Mouse (Mus musculus): Measurements from ENCODE around the gene Vmn1r171. TPM values are rescaled to one million over a fixed set of nuclear protein-coding genes. Genes with fewer than 3 reads are reported as not detected.
"Not testable (repeated sequence)": the region's sequence is repeated elsewhere in the genome, so short reads cannot be mapped to it uniquely, and the experiment has no call there.

The Vmn1r171 gene
- polyA plus RNA-seq (2012; rRNA removed), result not detected in 2 replicates
- not detected in 2 replicates for polyA plus RNA-seq (2014; fragmentation: Nextera tagmentation; extraction: Ambion mirVana)

GRCm38 (mm10) chr7:23630422-23630821, at the start of gene Vmn1r171:
TSS of gene Vmn1r171 (plus strand) at chr7:23630722.
- no peaks in the 10 kb centered on the region for H3K4me1 ChIP-seq (replicated peaks; ENCODE audit: control insufficient read depth in 2 of 2, insufficient read depth in 2 of 2, low read length in 1 of 2)
- ATAC-seq (ENCODE audit: insufficient read depth) (no peak), DNase-seq (ENCODE audit: low read depth in 3 of 3, low spot score in 3 of 3) (no peak)
- H3K4me2 ChIP-seq (ENCODE audit: low read depth), result no peak within 1 kb of the TSS
- H3K4me3 ChIP-seq (ENCODE audit: insufficient read depth in 1 of 2, low read depth in 2 of 2, low read length in 2 of 2), result no peak within 1 kb of the TSS
- no peaks in the 10 kb centered on the region for H3K36me3 ChIP-seq (replicated peaks; ENCODE audit: control insufficient read depth, insufficient read depth, low read depth)
- no peak within 1 kb of the TSS for H3K9ac ChIP-seq (replicated peaks)
- H3K27me3 ChIP-seq (ENCODE audit: control insufficient read depth, insufficient read depth, low read length), result no peaks in the 10 kb centered on the region
- H3K27ac ChIP-seq, result no peak within 1 kb of the TSS
- no peaks in the 10 kb centered on the region for H3K9me3 ChIP-seq (ENCODE audit: control insufficient read depth, low read length)
- TF ChIP-seq CTCF (IDR thresholded peaks at IDR 0.05; ENCODE audit: low read depth), result no peak
- TF ChIP-seq EP300 (IDR thresholded peaks at IDR 0.05; ENCODE audit: low read depth), result no peak

GRCm38 (mm10) chr7:23605875-23606274, 24.6 kb upstream of the Vmn1r171 start, which contains the start of gene Vmn1r170:
TSS of gene Vmn1r170 (plus strand) at chr7:23606175.
- not testable (repeated sequence) for H3K4me3 ChIP-seq (ENCODE audit: insufficient read depth in 1 of 2, low read depth in 2 of 2, low read length in 2 of 2); DNase-seq (ENCODE audit: low read depth in 3 of 3, low spot score in 3 of 3); H3K9ac ChIP-seq (replicated peaks); H3K27me3 ChIP-seq (ENCODE audit: control insufficient read depth, insufficient read depth, low read length); ATAC-seq (ENCODE audit: insufficient read depth); H3K4me1 ChIP-seq (replicated peaks; ENCODE audit: control insufficient read depth in 2 of 2, insufficient read depth in 2 of 2, low read length in 1 of 2); H3K27ac ChIP-seq; H3K9me3 ChIP-seq (ENCODE audit: control insufficient read depth, low read length); H3K4me2 ChIP-seq (ENCODE audit: low read depth); H3K36me3 ChIP-seq (replicated peaks; ENCODE audit: control insufficient read depth, insufficient read depth, low read depth)
- WGBS (ENCODE audit: insufficient replicate concordance), result 11% methylated on average over 1 of the region's 1 CpGs

- ATAC-seq (ENCODE audit: insufficient read depth) (no peak), DNase-seq (ENCODE audit: low read depth in 3 of 3, low spot score in 3 of 3) (no peak)
- 50% methylated on average over 2 of the region's 2 CpGs for WGBS (ENCODE audit: insufficient replicate concordance)
- no peaks in the 10 kb centered on the region for H3K36me3 ChIP-seq (replicated peaks; ENCODE audit: control insufficient read depth, insufficient read depth, low read depth)
- no peak within 1 kb of the TSS for H3K27ac ChIP-seq
- H3K27me3 ChIP-seq (ENCODE audit: control insufficient read depth, insufficient read depth, low read length), result no peaks in the 10 kb centered on the region
- TF ChIP-seq CTCF (IDR thresholded peaks at IDR 0.05; ENCODE audit: low read depth) (no peak), EP300 (IDR thresholded peaks at IDR 0.05; ENCODE audit: low read depth) (no peak)
- H3K4me3 ChIP-seq (ENCODE audit: insufficient read depth in 1 of 2, low read depth in 2 of 2, low read length in 2 of 2), result no peak within 1 kb of the TSS
- no peak within 1 kb of the TSS for H3K9ac ChIP-seq (replicated peaks)
- no peaks in the 10 kb centered on the region for H3K4me1 ChIP-seq (replicated peaks; ENCODE audit: control insufficient read depth in 2 of 2, insufficient read depth in 2 of 2, low read length in 1 of 2)
- H3K4me2 ChIP-seq (ENCODE audit: low read depth), result no peak within 1 kb of the TSS
- H3K9me3 ChIP-seq (ENCODE audit: control insufficient read depth, low read length), result no peaks in the 10 kb centered on the region
These were observed 27.5 kb downstream of the Vmn1r171 start, which contains the start of gene Vmn1r172 for GRCm38 (mm10) chr7:23658016-23658415. TSS of gene Vmn1r172 (plus strand) at chr7:23658316.

Other genes with a start within 250 kb of the Vmn1r171 start
- gene Nlrp5, start 244.8 kb upstream of the Vmn1r171 start, polyA plus RNA-seq (2012; rRNA removed), result not detected in 2 replicates
- not detected in 2 replicates for gene Nlrp5, start 244.8 kb upstream of the Vmn1r171 start, polyA plus RNA-seq (2014; fragmentation: Nextera tagmentation; extraction: Ambion mirVana)
- gene Vmn1r167, start 123.5 kb upstream of the Vmn1r171 start, polyA plus RNA-seq (2012; rRNA removed), result not detected in 2 replicates
- gene Vmn1r167, start 123.5 kb upstream of the Vmn1r171 start, polyA plus RNA-seq (2014; fragmentation: Nextera tagmentation; extraction: Ambion mirVana), result not detected in 2 replicates
- not detected in 2 replicates for gene Vmn1r168, start 91.0 kb upstream of the Vmn1r171 start, polyA plus RNA-seq (2012; rRNA removed)
- not detected in 2 replicates for gene Vmn1r168, start 91.0 kb upstream of the Vmn1r171 start, polyA plus RNA-seq (2014; fragmentation: Nextera tagmentation; extraction: Ambion mirVana)
- not detected in 2 replicates for gene Vmn1r169, start 55.2 kb upstream of the Vmn1r171 start, polyA plus RNA-seq (2012; rRNA removed)
- not detected in 2 replicates for gene Vmn1r169, start 55.2 kb upstream of the Vmn1r171 start, polyA plus RNA-seq (2014; fragmentation: Nextera tagmentation; extraction: Ambion mirVana)
- gene Vmn1r170, start 24.5 kb upstream of the Vmn1r171 start, polyA plus RNA-seq (2012; rRNA removed), result not detected in 2 replicates
- not detected in 2 replicates for gene Vmn1r170, start 24.5 kb upstream of the Vmn1r171 start, polyA plus RNA-seq (2014; fragmentation: Nextera tagmentation; extraction: Ambion mirVana)
- not detected in 2 replicates for gene Vmn1r172, start 27.6 kb downstream of the Vmn1r171 start, polyA plus RNA-seq (2012; rRNA removed)
- gene Vmn1r172, start 27.6 kb downstream of the Vmn1r171 start, polyA plus RNA-seq (2014; fragmentation: Nextera tagmentation; extraction: Ambion mirVana), result not detected in 2 replicates
- gene Vmn1r173, start 70.0 kb downstream of the Vmn1r171 start, polyA plus RNA-seq (2012; rRNA removed), result not detected in 2 replicates
- gene Vmn1r173, start 70.0 kb downstream of the Vmn1r171 start, polyA plus RNA-seq (2014; fragmentation: Nextera tagmentation; extraction: Ambion mirVana), result not detected in 2 replicates
- gene Vmn1r174, start 121.5 kb downstream of the Vmn1r171 start, polyA plus RNA-seq (2012; rRNA removed), result not detected in 2 replicates
- not detected in 2 replicates for gene Vmn1r174, start 121.5 kb downstream of the Vmn1r171 start, polyA plus RNA-seq (2014; fragmentation: Nextera tagmentation; extraction: Ambion mirVana)
- not detected in 2 replicates for gene Vmn1r175, start 179.9 kb downstream of the Vmn1r171 start, polyA plus RNA-seq (2012; rRNA removed)
- gene Vmn1r175, start 179.9 kb downstream of the Vmn1r171 start, polyA plus RNA-seq (2014; fragmentation: Nextera tagmentation; extraction: Ambion mirVana), result not detected in 2 replicates
- gene Vmn1r176, start 206.7 kb downstream of the Vmn1r171 start, polyA plus RNA-seq (2012; rRNA removed), result not detected in 2 replicates
- gene Vmn1r176, start 206.7 kb downstream of the Vmn1r171 start, polyA plus RNA-seq (2014; fragmentation: Nextera tagmentation; extraction: Ambion mirVana), result not detected in 2 replicates
- not detected in 2 replicates for gene Vmn1r177, start 235.7 kb downstream of the Vmn1r171 start, polyA plus RNA-seq (2012; rRNA removed)
- gene Vmn1r177, start 235.7 kb downstream of the Vmn1r171 start, polyA plus RNA-seq (2014; fragmentation: Nextera tagmentation; extraction: Ambion mirVana), result not detected in 2 replicates

Data from liver, embryonic 14.5 days (tissue).